Mouse (Mus musculus): ENCODE results near the gene Ube2g2.

- no peak for TF ChIP-seq CTCF (conservative IDR thresholded peaks at IDR 0.05 in 1 of 2, IDR thresholded peaks at IDR 0.05 in 1 of 2; ENCODE audit: low read depth in 2 of 2, low read length in 2 of 2)
- no peak for TF ChIP-seq POLR2A (IDR thresholded peaks at IDR 0.05; ENCODE audit: low read depth, low read length)
- no peak for TF ChIP-seq EP300 (IDR thresholded peaks at IDR 0.05; ENCODE audit: low read length)
- TF ChIP-seq IRF4 (IDR thresholded peaks at IDR 0.05; ENCODE audit: low read depth, low read length) = no peak
- TF ChIP-seq POLR2AphosphoS2 (IDR thresholded peaks at IDR 0.05; ENCODE audit: low read depth, low read length) = no peak
- TF ChIP-seq SMC3 (IDR thresholded peaks at IDR 0.05; ENCODE audit: low read depth, low read length) = no peak
- TF ChIP-seq KAT2A (IDR thresholded peaks at IDR 0.05; ENCODE audit: insufficient replicate concordance, low read length) = no peak
- no peak for TF ChIP-seq MAX (IDR thresholded peaks at IDR 0.05; ENCODE audit: low read length)
- TF ChIP-seq E2F4 (IDR thresholded peaks at IDR 0.05; ENCODE audit: insufficient replicate concordance, low read depth, low read length) = no peak
- no peak for TF ChIP-seq USF2 (conservative IDR thresholded peaks at IDR 0.05; ENCODE audit: low read depth, low read length)
- no peak for TF ChIP-seq MXI1 (IDR thresholded peaks at IDR 0.05; ENCODE audit: low read depth, low read length)
- no peak for TF ChIP-seq CHD1 (IDR thresholded peaks at IDR 0.05; ENCODE audit: low read depth, low read length)
These were observed 14.6 kb upstream of the Ube2g2 start for GRCm38 (mm10) chr10:77607441-77607840.

Data from CH12.LX (cell line).